Mouse (Mus musculus): ENCODE data around the gene Vat1l.

Vat1l gene

DNA sequence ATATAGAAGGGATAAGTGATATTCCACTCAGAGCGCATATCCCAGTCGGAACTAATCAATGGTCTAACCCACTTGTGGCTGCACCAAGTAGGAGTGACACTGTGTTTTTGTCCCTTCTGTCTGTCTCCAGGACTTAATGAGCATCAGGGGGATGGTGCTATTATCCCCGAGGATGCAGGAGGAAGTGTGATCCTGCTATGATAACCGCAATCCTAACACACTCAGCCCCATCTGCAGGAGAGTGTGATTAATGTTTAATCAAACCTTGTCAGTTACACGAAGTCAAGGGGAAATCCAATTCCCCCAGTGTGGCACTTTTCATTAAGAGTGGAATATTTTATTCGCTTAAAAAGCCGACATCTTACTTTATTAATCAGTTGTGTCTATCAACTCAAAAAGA lies 196.3 kb downstream of the Vat1l start:
- no peak for DNase-seq

DNA sequence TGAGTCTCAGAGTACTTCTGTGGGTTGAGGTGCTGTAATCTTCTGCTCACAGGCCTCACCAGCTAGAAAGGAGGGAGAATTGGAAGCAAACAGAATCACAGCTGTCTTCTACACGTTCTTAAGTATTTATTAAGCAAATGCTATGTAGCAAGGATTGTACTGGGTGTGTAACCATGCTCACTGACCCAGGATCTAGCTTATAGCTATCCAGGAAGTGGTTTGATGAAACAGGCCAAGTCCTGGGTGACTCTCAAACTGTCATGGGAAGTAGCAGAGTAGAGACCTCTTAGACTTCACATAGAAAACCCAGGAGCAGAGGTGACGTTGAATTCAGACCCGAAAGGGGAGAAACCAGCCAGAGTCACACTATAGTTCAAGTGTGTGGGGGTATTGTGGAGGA lies 206.0 kb downstream of the Vat1l start:
- DNase-seq: no peak

DNA sequence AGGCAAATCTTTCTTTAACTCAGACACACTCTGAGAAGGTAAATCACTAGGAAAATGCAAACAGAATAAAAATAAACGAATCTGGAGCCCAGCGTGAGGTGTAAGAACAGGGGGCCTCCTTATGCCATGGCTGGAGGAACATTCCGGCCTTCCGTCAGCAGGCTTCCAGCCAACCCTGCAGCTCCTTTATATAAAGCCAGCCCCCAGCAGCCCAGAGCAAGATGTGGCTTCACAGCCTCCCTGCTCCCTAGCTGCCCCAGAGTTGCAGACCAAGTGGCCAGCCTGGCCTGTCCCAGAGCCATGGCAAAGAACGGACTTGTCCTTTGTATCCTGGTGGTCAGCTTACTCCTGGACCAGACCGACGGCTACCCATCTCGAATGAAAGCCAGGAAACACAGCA lies 212.4 kb downstream of the Vat1l start, which contains the start of gene Clec3a:
Clec3a (plus strand) TSS at position 301 of the 400 bp plus-strand sequence.
- no peak for DNase-seq

DNA sequence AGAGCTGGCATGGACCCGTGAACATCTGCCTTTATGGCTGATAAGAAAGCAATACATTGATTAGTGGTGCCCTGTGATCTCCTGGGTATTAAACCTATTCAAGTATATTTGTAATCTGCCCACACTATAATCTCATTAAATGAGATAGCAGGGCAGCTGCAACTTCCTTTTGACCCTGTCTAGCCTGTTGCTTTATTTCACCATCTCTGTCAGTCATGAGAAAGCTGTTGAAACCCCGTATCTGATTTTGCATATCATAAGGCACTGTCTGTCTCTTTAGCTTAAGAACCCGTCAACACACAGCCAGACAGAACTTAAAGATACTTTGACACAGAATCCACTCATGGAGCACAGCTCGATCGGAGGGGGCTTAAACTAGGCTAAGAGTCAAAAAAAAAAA lies 213.1 kb downstream of the Vat1l start:
- DNase-seq: no peak

DNA sequence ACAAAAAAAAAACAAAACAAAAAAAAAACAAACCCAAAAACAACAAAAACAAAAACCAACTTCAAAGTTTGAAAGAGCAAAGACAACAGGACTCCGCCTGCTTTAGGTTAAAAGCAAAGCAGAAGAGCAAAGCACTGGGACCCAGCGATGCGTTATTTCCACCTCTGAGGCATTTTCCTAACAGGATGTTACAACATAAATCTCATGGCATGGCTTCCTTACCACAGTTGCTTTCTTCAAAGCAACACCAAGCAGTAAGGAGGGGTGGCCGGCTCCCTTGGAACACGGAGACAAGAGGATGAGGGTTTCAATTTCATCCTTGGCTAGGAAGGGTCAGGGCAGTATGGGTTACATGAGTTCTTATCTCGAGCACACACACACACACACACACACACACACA lies 213.5 kb downstream of the Vat1l start:
- DNase-seq: no peak

DNA sequence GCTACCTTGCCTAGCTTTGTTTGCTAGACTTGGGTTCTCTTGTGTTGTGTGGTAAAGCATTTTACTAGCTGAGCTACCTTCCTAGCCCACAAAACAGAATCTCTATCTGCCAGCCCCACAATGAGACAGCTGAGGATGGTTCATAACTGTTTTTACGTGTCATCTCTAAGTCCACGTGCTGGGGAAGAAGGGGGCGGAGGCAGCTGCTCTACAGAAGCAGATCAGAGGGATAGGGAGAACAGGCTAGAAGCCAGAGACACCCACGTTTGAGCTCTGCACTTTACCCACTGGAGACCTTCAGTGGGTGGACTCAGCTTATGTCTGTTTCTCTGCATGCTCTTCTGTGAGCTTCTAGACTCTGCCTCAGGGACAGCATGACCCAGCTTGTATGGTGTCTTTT lies 216.1 kb downstream of the Vat1l start:
- DNase-seq: peak; percentile 52
